Mouse (Mus musculus): ENCODE measurements around the gene Gbp7. TPM values are rescaled to one million over a fixed set of nuclear protein-coding genes. Genes with fewer than 3 reads are reported as not detected.

The Gbp7 gene
- 0.20 and 0.34 TPM in 2 replicates for polyA plus RNA-seq (2012; rRNA removed)

DNA sequence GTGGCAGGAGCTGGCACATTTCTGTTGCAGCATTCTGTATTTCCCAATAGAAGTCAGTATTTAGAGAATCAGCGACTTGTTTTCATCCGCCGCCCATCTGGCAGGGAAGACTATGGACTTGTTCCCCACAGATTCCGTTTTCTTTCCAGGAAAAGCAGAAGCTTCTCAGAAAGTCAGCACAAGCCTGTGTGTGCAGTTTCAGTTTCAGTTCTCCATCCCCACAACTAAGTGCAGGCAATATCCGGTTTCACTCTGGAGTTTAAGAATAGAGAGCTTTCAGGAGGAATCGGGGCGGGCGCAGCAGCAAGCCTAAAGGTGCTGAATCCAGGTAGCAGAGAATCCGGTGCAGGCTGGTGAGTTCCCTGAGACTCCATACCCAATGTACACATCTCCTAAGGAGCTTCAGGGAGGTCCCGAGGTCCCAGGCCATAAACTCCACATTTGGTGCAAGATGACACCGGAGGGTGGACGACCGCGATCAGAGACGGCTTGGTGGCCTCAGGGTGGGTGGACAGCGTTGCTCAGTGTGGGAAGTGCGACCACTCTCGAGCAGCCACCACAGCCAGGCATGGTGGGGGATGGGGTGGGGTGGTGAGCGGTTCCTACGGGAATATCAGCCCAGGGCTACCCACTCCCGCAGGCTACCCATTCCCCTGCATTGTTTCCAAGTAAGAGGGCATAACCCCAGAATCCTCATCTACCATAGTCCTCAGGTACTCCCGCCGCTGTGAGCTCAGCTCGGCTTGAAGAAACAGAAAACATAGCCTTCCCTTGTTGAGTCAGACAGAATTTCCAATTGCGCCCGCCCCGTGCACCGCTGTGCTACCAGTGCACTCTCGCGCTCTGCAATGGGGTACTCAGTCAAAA lies at the start of gene Gbp7:
Gene Gbp7 (plus strand): TSS at position 256 of the 867 bp plus-strand sequence.

DNA sequence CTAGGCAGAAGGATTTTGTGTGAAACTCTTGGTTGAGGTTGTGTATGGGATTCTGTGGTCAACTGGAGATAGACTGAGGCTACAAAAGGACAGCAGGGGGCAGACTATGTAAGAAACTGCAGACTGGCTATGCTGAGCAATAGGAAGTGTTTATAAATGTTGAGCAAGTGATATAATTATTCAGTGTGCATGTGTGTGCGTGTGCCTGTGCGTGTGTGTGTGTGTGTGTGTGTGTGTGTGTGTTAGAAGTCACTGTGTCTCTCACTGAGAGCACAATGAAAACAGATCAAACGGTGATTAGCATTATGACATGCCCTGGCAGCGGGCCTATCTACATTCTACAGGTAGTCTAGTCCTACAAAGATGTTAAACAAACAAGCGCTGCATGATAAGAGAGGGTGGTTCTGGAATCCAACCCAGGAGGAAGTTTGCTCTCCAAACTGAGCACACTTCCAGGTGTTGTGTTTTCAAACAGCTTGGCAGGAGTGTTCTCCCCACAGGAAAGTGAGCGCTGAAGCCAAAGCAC lies 36.5 kb upstream of the Gbp7 start, which contains the start of gene Gbp5:
Gene Gbp5 (plus strand): TSS at position 443 of the 526 bp plus-strand sequence.

DNA sequence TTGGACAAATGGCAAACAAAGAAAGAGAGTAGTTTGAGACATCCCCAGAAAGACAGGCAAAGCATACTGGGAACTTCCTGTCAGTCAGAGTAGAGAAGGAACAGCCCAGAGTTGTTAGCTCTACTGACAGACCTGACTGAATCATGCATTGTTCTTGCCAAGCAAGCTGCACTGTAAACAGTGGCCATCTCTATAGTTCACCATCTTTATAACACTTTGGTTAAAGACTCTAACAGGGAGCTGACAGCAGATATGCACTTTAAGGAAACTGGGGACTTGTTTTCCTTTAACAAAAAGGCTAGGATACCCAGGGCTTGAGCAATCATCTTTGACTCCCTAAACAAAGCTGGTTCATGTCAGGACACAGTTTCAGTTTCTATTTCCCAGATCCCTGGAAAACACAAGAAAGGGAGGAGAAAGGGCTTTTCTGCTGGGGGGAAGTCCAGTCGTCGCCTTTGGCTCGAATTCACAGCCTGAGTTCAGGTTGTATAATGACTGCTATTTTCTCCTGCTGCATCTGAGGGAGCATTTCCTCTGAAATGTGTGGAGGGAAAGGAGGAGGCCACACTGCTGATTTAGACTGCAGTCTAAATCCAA lies 29.6 kb downstream of the Gbp7 start, which contains the start of gene Gbp3:
Gene Gbp3 (plus strand): TSS at position 395 of the 597 bp plus-strand sequence.

DNA sequence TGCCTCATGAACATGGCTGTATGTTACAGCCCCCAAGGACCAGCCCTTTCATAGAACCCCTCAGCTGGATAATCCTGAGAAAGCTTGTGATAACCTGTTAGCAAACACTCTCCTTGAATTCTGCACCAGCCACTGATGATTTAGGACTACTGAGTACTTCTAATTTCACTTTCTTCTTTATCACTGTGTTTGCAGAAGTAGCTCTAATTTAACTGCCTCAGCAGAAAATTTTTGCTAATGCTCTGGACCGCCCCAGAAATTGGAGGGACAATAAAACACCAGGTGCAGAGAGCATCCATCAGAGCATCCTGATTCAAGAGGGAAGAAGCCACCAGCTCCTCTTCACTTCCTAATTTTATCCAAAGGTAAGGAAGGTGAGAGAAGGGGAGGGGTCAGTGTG lies 64.4 kb downstream of the Gbp7 start, which contains the start of gene Gbp2b:
Gene Gbp2b (plus strand): TSS at position 301 of the 400 bp plus-strand sequence.

Other genes with a start within 250 kb of the Gbp7 start
- 37.1 and 40.1 TPM in 2 replicates for gene Pdlim5, start 134.6 kb upstream of the Gbp7 start, polyA plus RNA-seq (2012; rRNA removed)
- gene Gbp5, start 36.4 kb upstream of the Gbp7 start, polyA plus RNA-seq (2012; rRNA removed): 0.12 and 0.15 TPM in 2 replicates
- 3.7 and 4.5 TPM in 2 replicates for gene Gbp3, start 29.7 kb downstream of the Gbp7 start, polyA plus RNA-seq (2012; rRNA removed)
- not detected in 2 replicates for gene Gbp2b, start 64.5 kb downstream of the Gbp7 start, polyA plus RNA-seq (2012; rRNA removed)
- 2.4 and 2.8 TPM in 2 replicates for gene Gbp2, start 90.3 kb downstream of the Gbp7 start, polyA plus RNA-seq (2012; rRNA removed)
- gene Kyat3, start 170.7 kb downstream of the Gbp7 start, polyA plus RNA-seq (2012; rRNA removed): 0.68 and 1.7 TPM in 2 replicates
- gene Gtf2b, start 234.7 kb downstream of the Gbp7 start, polyA plus RNA-seq (2012; rRNA removed): 3.2 and 4.8 TPM in 2 replicates

Data from stomach, adult 2 months (tissue).